Comparison of ENCODE assay signal across 29 mouse cellular contexts in genomic region chr8:65957492-65957891, GRCm38 (mm10).
"Had no signal": no experiment of that assay in that cellular context is flagged by ENCODE, and none has a peak within 500 bp of the region (broad histone marks: within the 10 kb centered on the region; RNA-seq: fewer than 3 reads in every experiment).

No protein-coding gene starts in this region.

- H3K27me3 ChIP-seq: limb, embryonic 12.5 days; limb, embryonic 13.5 days; limb, embryonic 15.5 days; liver, embryonic 12.5 days; liver, embryonic 13.5 days; liver, embryonic 15.5 days; lung, embryonic 15.5 days; megakaryocyte, embryonic 14.5 days; midbrain, embryonic 13.5 days; midbrain, embryonic 15.5 days; neural tube, embryonic 12.5 days; neural tube, embryonic 13.5 days had no signal

- H3K4me2 ChIP-seq: limb, embryonic 12.5 days; limb, embryonic 13.5 days; limb, embryonic 15.5 days; liver, embryonic 11.5 days; liver, embryonic 12.5 days; liver, embryonic 13.5 days; liver, embryonic 15.5 days; lung, embryonic 14.5 days; lung, embryonic 15.5 days; midbrain, embryonic 13.5 days; midbrain, embryonic 15.5 days; neural tube, embryonic 12.5 days; neural tube, embryonic 13.5 days had no signal

- H3K36me3 ChIP-seq: limb, embryonic 10.5 days; limb, embryonic 12.5 days; limb, embryonic 13.5 days; limb, embryonic 15.5 days; liver, embryonic 12.5 days; liver, embryonic 13.5 days; liver, embryonic 15.5 days; lung, embryonic 15.5 days; midbrain, embryonic 13.5 days; midbrain, embryonic 15.5 days; neural tube, embryonic 12.5 days; neural tube, embryonic 13.5 days had no signal

- H3K27ac ChIP-seq: left cerebral cortex, adult 2 months; limb, embryonic 10.5 days; limb, embryonic 12.5 days; limb, embryonic 13.5 days; limb, embryonic 15.5 days; liver, embryonic 12.5 days; liver, embryonic 13.5 days; liver, embryonic 14.5 days; liver, embryonic 15.5 days; lung, embryonic 15.5 days; macrophage; midbrain, embryonic 13.5 days; midbrain, embryonic 15.5 days; neural tube, embryonic 12.5 days; neural tube, embryonic 13.5 days had no signal

- ATAC-seq: liver, postnatal 0 days; lung, postnatal 0 days; midbrain, embryonic 15.5 days had no signal

- H3K9ac ChIP-seq: limb, embryonic 12.5 days; limb, embryonic 13.5 days; limb, embryonic 15.5 days; liver, embryonic 12.5 days; liver, embryonic 13.5 days; liver, embryonic 14.5 days; liver, embryonic 15.5 days; liver, postnatal 0 days; lung, embryonic 14.5 days; lung, embryonic 15.5 days; midbrain, embryonic 13.5 days; midbrain, embryonic 15.5 days; neural tube, embryonic 12.5 days; neural tube, embryonic 13.5 days had no signal

- H3K4me3 ChIP-seq: left cerebral cortex, adult 2 months; limb, embryonic 10.5 days; limb, embryonic 12.5 days; limb, embryonic 13.5 days; limb, embryonic 15.5 days; liver, embryonic 12.5 days; liver, embryonic 13.5 days; liver, embryonic 15.5 days; lung, embryonic 15.5 days; megakaryocyte, embryonic 14.5 days; midbrain, embryonic 13.5 days; midbrain, embryonic 15.5 days; myocyte; neural tube, embryonic 12.5 days; neural tube, embryonic 13.5 days had no signal

- DNase-seq: left cerebral cortex, postnatal 4 days; liver; liver, postnatal 0 days; lung, adult 18-20 months; lung, adult 2 months; lung, embryonic 14.5 days; lung, postnatal 10 days; lung, postnatal 14 days; lung, postnatal 36 days; lung, postnatal 4 days had no signal

- H3K9me3 ChIP-seq: limb, embryonic 10.5 days; limb, embryonic 12.5 days; limb, embryonic 13.5 days; limb, embryonic 15.5 days; liver, embryonic 12.5 days; liver, embryonic 13.5 days; liver, embryonic 15.5 days; lung, embryonic 15.5 days; megakaryocyte, embryonic 14.5 days; midbrain, embryonic 13.5 days; midbrain, embryonic 15.5 days; neural tube, embryonic 12.5 days; neural tube, embryonic 13.5 days had no signal

- H3K4me1 ChIP-seq: limb, embryonic 10.5 days; limb, embryonic 12.5 days; limb, embryonic 13.5 days; limb, embryonic 15.5 days; liver, embryonic 13.5 days; liver, embryonic 15.5 days; lung, embryonic 15.5 days; megakaryocyte, embryonic 14.5 days; midbrain, embryonic 15.5 days; neural tube, embryonic 12.5 days had no signal
